Mouse (Mus musculus) kidney, adult 2 months (tissue): ENCODE data around the gene Ccdc74a. TPM values are rescaled to one million over a fixed set of nuclear protein-coding genes. Genes with fewer than 3 reads are reported as not detected.

Experiments
- DNase-seq: peaks from one replicate; pipeline ENCODE4 v3.0.0; 2021
- H3K27ac ChIP-seq: fragments of 200-500 bp; 2 replicates; pipeline ENCODE4 v1.5.1; 2012; ENCODE audit warnings: low read depth, low read length, control low read depth, inconsistent platforms; ENCODE audit not compliant: insufficient read depth
- H3K27me3 ChIP-seq: fragments of 200-500 bp; replicated peaks from 2 replicates; pipeline ENCODE4 v1.6.1; 2012; ENCODE audit warnings: mild to moderate bottlenecking, moderate library complexity, low read length, inconsistent platforms; ENCODE audit not compliant: control insufficient read depth, insufficient read depth
- H3K36me3 ChIP-seq: fragments of 200-500 bp; 2 replicates; pipeline ENCODE4 v1.6.1; 2012; ENCODE audit warnings: mild to moderate bottlenecking, moderate library complexity, low read length, inconsistent platforms; ENCODE audit not compliant: control insufficient read depth, insufficient read depth
- H3K4me1 ChIP-seq: fragments of 200-500 bp; 2 replicates; pipeline ENCODE4 v1.6.1; 2011; ENCODE audit warnings: low read length; ENCODE audit not compliant: control insufficient read depth, insufficient read depth
- H3K4me3 ChIP-seq: fragments of 200-500 bp; 2 replicates; pipeline ENCODE4 v1.5.1; 2011; ENCODE audit warnings: mild to moderate bottlenecking, low read depth, low read length, control low read depth; ENCODE audit not compliant: insufficient read depth
- CTCF ChIP-seq: fragments of 200-500 bp; conservative IDR thresholded peaks from 2 replicates; pipeline ENCODE4 v1.5.1; 2011; ENCODE audit warnings: low read depth, mild to moderate bottlenecking, control low read depth, low read length, moderate library complexity, mixed read lengths; ENCODE audit not compliant: insufficient read depth, insufficient read length
- POLR2A ChIP-seq: fragments of 200-500 bp; IDR thresholded peaks from one replicate; pipeline ENCODE4 v1.6.1; 2011; ENCODE audit warnings: low read depth, low read length, control low read depth
- WGBS: fragments of 180-500 bp; shearing (Covaris S2); methylation state at CpG from one replicate; pipeline ENCODE4 v1.1.7; 2018; 5-methylcytosine and 5-hydroxymethylcytosine counted together
- polyA plus RNA-seq: library from polyadenylated mRNA; depleted of rRNA; stranded (reverse); fragments of >200 nt; gene quantifications from 2 replicates; pipeline ENCODE4 v1.2.3, GENCODE M21; 2012

The Ccdc74a gene
- polyA plus RNA-seq, 1 experiment = 1.0 TPM

DNA sequence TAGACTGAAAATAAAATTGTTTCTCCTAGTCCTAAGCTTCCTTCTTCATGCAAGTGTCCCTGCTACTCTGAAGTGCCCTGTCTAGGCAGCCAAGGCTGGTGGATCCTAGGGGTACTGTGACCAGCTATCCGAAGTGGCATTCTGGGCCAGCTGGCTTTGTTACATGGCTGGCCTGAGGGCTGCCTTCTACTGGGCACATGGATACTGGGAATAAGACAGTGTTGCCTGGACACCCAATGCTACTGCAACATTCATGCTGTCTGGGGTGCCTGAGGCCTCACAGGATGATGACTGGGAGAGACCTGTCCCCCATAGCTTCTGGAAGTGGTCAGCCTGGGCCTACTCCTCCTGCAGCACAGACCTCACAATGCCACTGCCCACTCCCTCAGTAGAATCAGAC, 4.4 kb downstream of the Ccdc74a start:
- H3K27ac ChIP-seq = no peak overlapping the region
- H3K4me1 ChIP-seq = no peaks in the 10 kb centered on the region; the same call in 1 of the 2 replicates
- no peak overlapping the region for H3K4me3 ChIP-seq
- TF ChIP-seq POLR2A (no peak), CTCF (no peak)
- whole genome bisulfite sequencing = 100% methylated on average over 1 of the region's 1 CpGs
- DNase-seq = no peak
- no peaks in the 10 kb centered on the region for H3K27me3 ChIP-seq
- no peaks in the 10 kb centered on the region; the same call in none of the 2 replicates for H3K36me3 ChIP-seq

DNA sequence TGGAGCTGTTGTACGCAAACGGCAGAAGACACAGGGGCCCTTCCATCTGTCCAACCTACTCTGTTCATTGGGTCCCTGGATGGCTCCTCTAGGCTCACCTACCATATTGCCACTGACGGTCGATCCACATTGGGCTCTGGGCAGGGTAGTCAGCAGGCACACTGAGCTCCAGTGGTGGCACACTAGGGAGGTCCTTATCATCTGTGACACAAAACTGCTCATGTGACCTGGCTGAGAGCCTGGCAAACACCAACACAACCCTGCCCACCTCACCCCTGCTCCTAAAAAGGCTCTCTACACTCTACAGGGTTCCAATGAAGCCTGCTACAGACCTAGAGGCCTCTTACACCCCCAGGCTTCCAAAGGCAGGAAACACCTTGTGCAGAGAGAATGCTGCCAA, 6.3 kb downstream of the Ccdc74a start:
- no peak for DNase-seq
- Histone ChIP-seq H3K36me3 (no peaks in the 10 kb centered on the region; the same call in none of the 2 replicates), H3K27me3 (no peaks in the 10 kb centered on the region), H3K4me3 (no peak overlapping the region), H3K4me1 (no peaks in the 10 kb centered on the region), H3K27ac (no peak overlapping the region)
- 90% methylated on average over 4 of the region's 4 CpGs for WGBS
- TF ChIP-seq POLR2A = no peak
- no peak for TF ChIP-seq CTCF

DNA sequence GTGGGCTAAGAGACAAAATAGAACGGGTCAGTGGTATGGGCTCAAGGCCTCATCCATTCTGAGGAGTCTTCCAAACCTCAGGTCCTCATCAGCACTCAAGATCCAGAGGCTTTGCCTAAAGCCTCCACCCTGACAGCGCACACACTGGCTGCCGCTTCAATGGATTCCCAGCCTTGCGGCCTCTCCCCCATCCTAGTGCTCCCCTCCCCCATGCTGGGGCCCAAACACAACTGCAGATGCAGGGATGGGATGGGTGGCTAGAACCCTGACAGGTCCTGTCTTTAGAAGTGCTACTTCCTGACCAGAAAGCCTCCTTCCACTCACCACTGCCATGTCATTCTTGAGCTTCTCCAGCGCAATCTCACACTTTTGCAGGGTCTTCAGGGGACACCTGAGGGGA, 7.3 kb downstream of the Ccdc74a start:
- H3K27me3 ChIP-seq = no peaks in the 10 kb centered on the region
- no peak for DNase-seq
- no peaks in the 10 kb centered on the region; the same call in none of the 2 replicates for H3K36me3 ChIP-seq
- no peak overlapping the region for H3K27ac ChIP-seq
- H3K4me3 ChIP-seq = no peak overlapping the region
- H3K4me1 ChIP-seq = no peaks in the 10 kb centered on the region
- TF ChIP-seq CTCF = no peak
- TF ChIP-seq POLR2A = no peak
- 92% methylated on average over 5 of the region's 5 CpGs for WGBS

DNA sequence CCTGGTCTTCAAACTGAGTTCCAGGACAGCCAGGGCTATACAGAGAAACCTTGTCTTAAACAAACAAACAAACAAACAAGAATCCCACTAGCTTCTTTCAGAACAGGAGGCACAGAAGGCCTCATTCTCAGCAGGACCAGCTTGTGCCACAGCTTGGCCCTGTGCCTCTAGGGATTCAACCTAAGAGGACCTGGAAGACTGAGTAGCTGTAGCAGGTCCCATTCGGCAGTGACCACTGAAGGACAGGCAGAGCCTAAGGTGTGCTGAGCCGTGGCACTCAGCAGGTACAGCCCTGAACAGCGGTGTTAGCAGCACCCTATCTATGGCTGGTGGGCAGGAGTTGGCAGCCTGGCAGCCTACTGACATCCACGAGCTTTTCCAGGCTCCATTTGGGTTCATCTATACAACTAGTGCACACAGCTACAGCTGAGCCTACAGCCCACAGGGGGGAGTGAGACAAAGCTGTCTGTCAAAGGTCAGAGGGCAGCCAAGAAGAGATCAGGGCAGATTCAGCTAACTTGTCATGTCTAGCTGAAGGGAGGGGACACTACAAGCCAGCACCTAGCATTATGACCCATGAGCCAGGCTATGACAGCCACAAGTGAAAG, 8.0 kb downstream of the Ccdc74a start:
- TF ChIP-seq POLR2A = no peak
- no peak for TF ChIP-seq CTCF
- Histone ChIP-seq H3K36me3 (no peaks in the 10 kb centered on the region; the same call in none of the 2 replicates), H3K27me3 (no peaks in the 10 kb centered on the region), H3K4me3 (no peak overlapping the region), H3K4me1 (no peaks in the 10 kb centered on the region), H3K27ac (no peak overlapping the region)
- WGBS = 91% methylated on average over 4 of the region's 4 CpGs
- no peak for DNase-seq

DNA sequence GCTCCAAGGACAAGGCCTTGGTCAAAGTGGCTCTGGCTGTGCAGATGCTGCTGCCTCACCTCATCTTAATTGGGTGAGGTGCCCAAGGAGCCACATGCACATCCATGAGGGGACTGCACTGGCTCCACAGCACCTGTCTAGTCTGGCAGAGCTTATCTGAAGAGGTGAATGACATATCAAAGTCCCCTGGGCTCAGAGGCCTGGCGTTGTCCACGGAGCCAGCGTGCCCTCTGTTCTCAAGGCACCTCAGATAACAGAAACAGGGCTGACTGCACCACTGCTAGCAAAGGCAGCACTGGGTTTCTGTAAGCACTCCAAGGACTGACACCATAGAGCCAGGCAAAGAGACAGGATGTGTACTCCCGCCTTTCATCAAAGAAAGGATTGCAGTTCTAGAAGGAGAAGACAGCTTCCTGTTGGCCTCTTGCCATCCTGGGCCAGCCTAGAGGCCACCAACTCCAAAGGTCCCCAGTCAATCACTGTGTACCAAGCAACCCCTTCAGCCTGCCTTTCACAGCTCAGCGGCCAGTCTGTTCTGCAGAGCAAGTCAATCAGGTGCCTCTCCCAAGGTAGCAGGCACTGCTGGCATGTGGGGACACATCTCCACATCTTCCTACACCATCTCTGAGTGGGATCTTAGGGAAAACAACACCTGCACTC, 10.1 kb downstream of the Ccdc74a start:
- DNase-seq = peak; percentile 33
- Histone ChIP-seq H3K36me3 (no peaks in the 10 kb centered on the region; the same call in none of the 2 replicates), H3K4me3 (no peak overlapping the region), H3K27me3 (no peaks in the 10 kb centered on the region), H3K27ac (no peak overlapping the region), H3K4me1 (no peaks in the 10 kb centered on the region)
- WGBS = 68% methylated on average over 5 of the region's 5 CpGs
- TF ChIP-seq CTCF (no peak), POLR2A (no peak)

DNA sequence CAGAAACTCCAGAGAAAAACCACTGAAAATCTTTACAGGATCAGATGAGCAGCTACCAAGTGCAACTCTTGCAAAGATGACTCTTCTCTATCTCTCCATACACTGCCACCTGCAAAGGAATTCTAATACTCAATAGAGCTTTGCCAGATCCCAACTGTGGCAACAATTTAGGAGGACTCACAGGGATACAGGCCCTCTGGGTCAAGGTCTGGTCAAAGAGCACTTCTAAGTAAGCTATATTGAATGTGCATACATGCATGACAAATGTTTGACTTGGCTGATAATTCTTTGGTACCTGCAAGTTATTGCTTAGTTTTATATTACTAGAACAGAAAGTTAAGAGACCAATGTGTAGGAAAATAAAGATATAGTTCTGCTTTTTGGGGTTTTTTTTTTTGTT, 19.3 kb downstream of the Ccdc74a start:
- no peaks in the 10 kb centered on the region for H3K27me3 ChIP-seq
- H3K36me3 ChIP-seq = peaks cover 3% of the 10 kb centered on the region
- TF ChIP-seq POLR2A = no peak
- TF ChIP-seq CTCF = no peak
- peak; percentile 59 for DNase-seq
- no peaks in the 10 kb centered on the region for H3K4me1 ChIP-seq
- H3K4me3 ChIP-seq = no peak overlapping the region
- no peak overlapping the region for H3K27ac ChIP-seq

DNA sequence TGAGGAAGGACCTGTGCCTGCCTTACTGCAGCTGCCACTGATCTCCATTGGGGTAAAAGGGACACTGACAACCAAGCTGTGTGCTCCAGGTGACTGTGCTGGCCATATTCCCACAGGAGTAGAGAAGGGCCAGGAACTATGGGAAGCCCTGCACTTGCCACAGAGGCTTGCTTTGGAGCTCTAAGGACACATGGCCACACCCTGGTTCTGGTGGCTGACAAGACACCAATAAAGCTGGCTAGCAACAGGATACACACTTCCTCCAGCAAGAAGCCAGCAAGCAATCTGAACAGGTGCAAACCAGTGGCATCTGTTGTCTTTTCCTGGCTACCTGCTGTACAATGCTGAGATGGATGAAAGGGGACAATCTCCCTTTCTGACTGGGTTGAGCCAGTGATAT, 23.6 kb downstream of the Ccdc74a start:
- no peak for DNase-seq
- no peak for TF ChIP-seq POLR2A
- TF ChIP-seq CTCF = no peak

More for the DNA sequence above, 23.6 kb downstream of the Ccdc74a start:
- Histone ChIP-seq H3K27me3 (no peaks in the 10 kb centered on the region), H3K27ac (no peak overlapping the region), H3K4me1 (no peaks in the 10 kb centered on the region), H3K36me3 (peaks cover 5% of the 10 kb centered on the region), H3K4me3 (no peak overlapping the region)
